Mouse (Mus musculus) heart, embryonic 12.5 days (tissue): ENCODE results near the gene Gpr142. TPM values are rescaled to one million over a fixed set of nuclear protein-coding genes. Genes with fewer than 3 reads are reported as not detected.
A peak's percentile ranks its signal among the peaks of the same experiment; 100 is the strongest.

Source experiments
- ATAC-seq: fragments of 200-750 bp; cut with Nextera tagmentation; 2 replicates; pipeline ENCODE4 v1.8.0; 2017; ENCODE audit warnings: moderate TSS enrichment, moderate library complexity; ENCODE audit not compliant: insufficient number of reproducible peaks, low FRiP score
- H3K27ac ChIP-seq: fragments of 300-500 bp; sonication (generic); 2 replicates; pipeline ENCODE4 v1.5.1; 2016; ENCODE audit warnings: mild to moderate bottlenecking, moderate library complexity; ENCODE audit not compliant: poor library complexity, severe bottlenecking
- H3K27me3 ChIP-seq: fragments of 300-500 bp; sonication (generic); replicated peaks from 2 replicates; pipeline ENCODE4 v1.6.1; 2016; ENCODE audit warnings: mild to moderate bottlenecking, moderate library complexity
- H3K36me3 ChIP-seq: fragments of 300-500 bp; sonication (generic); 2 replicates; pipeline ENCODE4 v1.6.1; 2016; ENCODE audit warnings: mild to moderate bottlenecking, moderate library complexity
- H3K4me1 ChIP-seq: fragments of 300-500 bp; sonication (generic); replicated peaks from 2 replicates; pipeline ENCODE4 v1.6.1; 2016; ENCODE audit warnings: mild to moderate bottlenecking
- H3K4me2 ChIP-seq: fragments of 300-500 bp; sonication (generic); 2 replicates; pipeline ENCODE4 v1.6.1; 2016; ENCODE audit warnings: mild to moderate bottlenecking, moderate library complexity
- H3K4me3 ChIP-seq: fragments of 300-500 bp; sonication (generic); 2 replicates; pipeline ENCODE4 v1.5.1; 2016; ENCODE audit warnings: mild to moderate bottlenecking
- H3K9ac ChIP-seq: fragments of 300-500 bp; sonication (generic); 2 replicates; pipeline ENCODE4 v1.6.1; 2016; ENCODE audit warnings: mild to moderate bottlenecking, moderate library complexity
- H3K9me3 ChIP-seq: fragments of 300-500 bp; sonication (generic); replicated peaks from 2 replicates; pipeline ENCODE4 v1.6.1; 2016; ENCODE audit warnings: mild to moderate bottlenecking, moderate library complexity
- WGBS: fragments of 180-500 bp; shearing (Covaris S2); methylation state at CpG from one replicate; pipeline ENCODE4 v1.1.7; 2016; 5-methylcytosine and 5-hydroxymethylcytosine counted together
- polyA plus RNA-seq: library from polyadenylated mRNA; unstranded; fragments of >200 nt; fragmentation: Nextera tagmentation; extraction: Ambion mirVana; gene quantifications from 2 replicates; pipeline ENCODE4 v1.2.1, GENCODE M21; 2016

Gpr142 gene
- polyA plus RNA-seq, 1 experiment from 2014 or later, result not detected

DNA sequence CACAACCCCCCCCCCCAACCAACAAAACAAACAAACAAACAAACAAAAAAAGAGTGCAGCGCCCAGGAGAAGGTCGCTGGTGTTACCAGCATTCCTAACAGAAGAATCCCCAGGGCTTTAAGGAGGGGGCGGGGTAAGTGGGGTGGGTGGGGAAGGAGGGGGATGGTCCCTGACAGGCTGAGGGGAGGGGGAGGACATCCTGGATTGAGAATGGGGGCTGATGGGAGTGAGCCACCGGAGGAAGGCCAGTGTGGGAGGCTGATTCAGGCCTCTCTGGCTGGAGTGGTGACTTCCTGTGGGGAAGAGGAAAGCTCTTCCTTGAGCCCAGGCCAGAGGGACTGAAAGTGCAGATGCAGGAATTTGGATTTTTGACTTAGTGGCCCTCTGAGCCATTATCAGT lies 47.6 kb downstream of the Gpr142 start:
- Histone ChIP-seq H3K9me3 (peaks cover 2% of the 10 kb centered on the region; the same call in 1 of the 2 replicates), H3K27me3 (no peaks in the 10 kb centered on the region), H3K36me3 (no peaks in the 10 kb centered on the region), H3K9ac (no peak overlapping the region), H3K4me1 (peaks cover 26% of the 10 kb centered on the region), H3K4me3 (no peak overlapping the region), H3K4me2 (no peak overlapping the region), H3K27ac (no peak overlapping the region)
- no peak for ATAC-seq
- WGBS, result 76% methylated on average over 4 of the region's 4 CpGs

DNA sequence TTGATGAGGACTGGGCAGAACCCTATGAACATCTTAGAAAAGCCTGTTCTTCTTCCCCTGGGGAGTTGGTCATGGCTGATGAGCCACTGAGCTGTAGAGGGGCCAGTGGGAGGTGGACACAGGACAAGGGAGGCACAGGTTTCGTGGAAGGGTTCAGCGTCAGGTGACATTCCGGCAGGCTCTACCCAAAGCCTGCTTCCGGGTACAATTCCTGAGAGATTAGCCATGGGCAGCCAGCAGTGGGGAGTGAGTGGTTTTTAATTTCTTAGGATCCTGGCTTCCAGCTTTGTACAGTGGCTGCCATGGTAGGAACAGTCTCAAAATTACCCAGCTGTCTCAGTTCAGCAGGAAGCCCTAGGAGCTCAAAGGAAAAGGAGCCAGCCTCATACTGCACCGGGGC lies 48.3 kb downstream of the Gpr142 start:
- Histone ChIP-seq H3K27me3 (no peaks in the 10 kb centered on the region), H3K4me2 (no peak overlapping the region), H3K4me3 (no peak overlapping the region), H3K4me1 (peaks cover 26% of the 10 kb centered on the region), H3K27ac (no peak overlapping the region), H3K9ac (no peak overlapping the region), H3K36me3 (no peaks in the 10 kb centered on the region), H3K9me3 (no peaks in the 10 kb centered on the region)
- 84% methylated on average over 5 of the region's 5 CpGs for WGBS
- no peak for ATAC-seq

- H3K4me1 ChIP-seq, result peaks cover 24% of the 10 kb centered on the region
- H3K4me3 ChIP-seq, result no peak overlapping the region
- no peaks in the 10 kb centered on the region for H3K36me3 ChIP-seq
- no peak overlapping the region for H3K9ac ChIP-seq
- no peaks in the 10 kb centered on the region for H3K27me3 ChIP-seq
- no peak for ATAC-seq
- no peak overlapping the region for H3K4me2 ChIP-seq
- no peaks in the 10 kb centered on the region for H3K9me3 ChIP-seq
- no peak overlapping the region for H3K27ac ChIP-seq
- 19% methylated on average over 2 of the region's 2 CpGs for WGBS
Observed at GRCm38 (mm10) chr11:114849572-114849971, 50.8 kb downstream of the Gpr142 start.

GRCm38 (mm10) chr11:114850066-114850451 lies 51.3 kb downstream of the Gpr142 start:
- Histone ChIP-seq H3K9me3 (no peaks in the 10 kb centered on the region), H3K4me3 (peak overlapping the region; percentile 74), H3K27me3 (no peaks in the 10 kb centered on the region), H3K4me1 (peaks cover 19% of the 10 kb centered on the region), H3K36me3 (no peaks in the 10 kb centered on the region), H3K9ac (0 out of 2 replicates have a peak overlapping the region, but pooled peaks have one; percentile 88), H3K27ac (no peak overlapping the region), H3K4me2 (peak overlapping the region; percentile 92)
- 37% methylated on average over 5 of the region's 5 CpGs for WGBS
- no peak for ATAC-seq

GRCm38 (mm10) chr11:114850452-114851268 lies 51.9 kb downstream of the Gpr142 start, which contains the start of gene Gprc5c:
TSS of gene Gprc5c (plus strand) at chr11:114851152.
- Histone ChIP-seq H3K36me3 (no peaks in the 10 kb centered on the region), H3K4me1 (peaks cover 19% of the 10 kb centered on the region), H3K27me3 (no peaks in the 10 kb centered on the region), H3K9ac (peak within 1 kb of the TSS; percentile 88), H3K9me3 (no peaks in the 10 kb centered on the region), H3K4me2 (peak within 1 kb of the TSS; percentile 92), H3K27ac (peak within 1 kb of the TSS; percentile 79), H3K4me3 (peak within 1 kb of the TSS; percentile 74)
- WGBS, result 1% methylated on average over 33 of the region's 43 CpGs
- 0 out of 2 replicates have a peak, but pooled peaks have one; percentile 2 for ATAC-seq

- H3K4me1 ChIP-seq, result peaks cover 19% of the 10 kb centered on the region
- 1% methylated on average over 27 of the region's 27 CpGs for WGBS
- peak; percentile 13 for ATAC-seq
Observed at GRCm38 (mm10) chr11:114851269-114851607, 52.5 kb downstream of the Gpr142 start.

DNA sequence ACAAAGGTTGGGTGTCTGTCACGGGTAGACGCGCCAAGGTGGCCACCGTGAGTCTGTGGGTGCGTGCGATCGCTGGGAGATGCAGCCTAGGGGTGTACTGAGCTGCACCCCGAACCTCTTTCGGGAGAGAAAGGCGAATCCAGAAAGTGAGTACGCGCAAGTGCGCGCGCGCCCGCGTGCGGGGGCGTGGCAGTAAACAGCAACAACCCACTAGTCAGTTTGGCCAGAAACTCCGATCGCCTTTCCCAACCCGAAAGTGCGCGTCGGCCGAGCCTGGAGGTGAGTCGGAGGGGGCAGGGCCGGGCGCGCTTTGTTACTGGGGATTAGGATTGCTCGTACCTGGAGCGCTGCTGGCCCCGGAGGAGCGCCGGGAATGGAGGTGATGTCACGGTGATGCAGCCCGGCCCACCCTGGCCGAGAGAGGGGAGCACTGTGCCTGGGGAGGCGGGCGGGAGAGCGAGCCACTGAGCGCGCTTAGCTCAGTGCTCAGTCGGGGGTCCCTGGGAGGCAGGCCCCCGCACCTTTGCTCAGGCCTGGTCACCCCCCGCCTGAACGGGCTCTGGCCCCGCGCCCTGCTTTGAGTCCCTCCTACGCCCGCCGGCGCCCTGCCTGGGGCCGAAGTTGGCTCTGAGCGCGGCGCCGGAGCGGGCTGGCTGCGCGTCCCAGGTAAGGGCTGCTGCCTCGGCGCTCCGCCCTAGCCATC lies 53.0 kb downstream of the Gpr142 start:
- H3K27ac ChIP-seq, result peak overlapping the region; percentile 79
- ATAC-seq, result peak; percentile 56
- no peaks in the 10 kb centered on the region for H3K36me3 ChIP-seq
- no peaks in the 10 kb centered on the region for H3K27me3 ChIP-seq
- peaks cover 19% of the 10 kb centered on the region for H3K4me1 ChIP-seq
- peak overlapping the region; percentile 92 for H3K4me2 ChIP-seq
- under 1% methylated on average over 64 of the region's 65 CpGs for WGBS
- H3K9ac ChIP-seq, result peak overlapping the region; percentile 88
- no peaks in the 10 kb centered on the region for H3K9me3 ChIP-seq
- H3K4me3 ChIP-seq, result peak overlapping the region; percentile 74

More at GRCm38 (mm10) chr11:114851269-114851607, 52.5 kb downstream of the Gpr142 start:
- H3K4me2 ChIP-seq, result peak overlapping the region; percentile 92
- peak overlapping the region; percentile 88 for H3K9ac ChIP-seq
- H3K27me3 ChIP-seq, result no peaks in the 10 kb centered on the region
- H3K4me3 ChIP-seq, result peak overlapping the region; percentile 74
- H3K36me3 ChIP-seq, result no peaks in the 10 kb centered on the region
- peak overlapping the region; percentile 79; the same call in 1 of the 2 replicates for H3K27ac ChIP-seq
- H3K9me3 ChIP-seq, result no peaks in the 10 kb centered on the region

DNA sequence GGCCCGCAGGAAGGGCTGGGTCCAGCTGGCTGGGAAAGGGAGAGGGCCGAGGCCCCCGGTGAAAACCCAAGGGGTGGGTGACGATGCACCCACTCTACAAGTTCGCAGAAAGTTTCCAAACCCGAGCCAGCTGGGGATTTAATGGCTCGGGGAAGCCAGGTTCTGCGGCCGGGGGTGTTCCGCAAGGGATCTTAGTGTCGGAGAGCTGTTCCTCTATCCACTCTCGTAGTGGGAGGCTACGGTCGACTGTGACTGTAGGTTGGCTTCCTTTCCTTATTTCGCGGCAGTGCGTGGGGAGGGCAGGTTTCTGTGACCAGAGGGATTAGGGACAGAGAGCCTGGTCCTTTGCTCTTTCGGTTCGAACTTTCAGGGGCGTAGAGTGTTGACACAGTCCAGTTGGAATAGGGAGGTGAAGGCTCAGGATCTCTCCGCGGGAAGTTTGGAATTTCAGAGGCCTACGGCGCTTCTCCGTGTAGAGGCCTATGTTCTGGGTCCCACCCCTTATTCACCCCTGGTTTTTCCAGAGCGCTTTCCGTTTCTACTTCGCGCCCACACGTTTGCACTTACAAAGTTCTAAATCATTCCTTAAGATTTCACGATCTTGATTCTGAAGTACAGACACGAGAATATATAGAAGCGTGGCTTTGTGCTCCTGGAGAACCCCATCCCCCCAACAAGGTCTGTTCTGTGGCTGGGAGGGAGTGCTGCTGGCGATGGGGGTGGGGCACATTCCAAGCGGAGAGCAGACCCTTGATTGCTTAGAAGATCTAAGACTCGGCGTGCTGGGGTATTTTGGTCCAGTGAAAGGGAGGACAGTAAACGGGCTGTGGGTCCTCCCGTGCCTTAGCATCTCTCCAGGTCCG lies 53.8 kb downstream of the Gpr142 start:
- H3K27ac ChIP-seq, result peak overlapping the region; percentile 79
- H3K4me2 ChIP-seq, result peak overlapping the region; percentile 92
- no peaks in the 10 kb centered on the region for H3K9me3 ChIP-seq
- peak overlapping the region; percentile 74 for H3K4me3 ChIP-seq
- ATAC-seq, result 0 out of 2 replicates have a peak, but pooled peaks have one; percentile 0
- WGBS, result under 1% methylated on average over 40 of the region's 40 CpGs
- peaks cover 19% of the 10 kb centered on the region for H3K4me1 ChIP-seq
- no peaks in the 10 kb centered on the region for H3K36me3 ChIP-seq
- H3K9ac ChIP-seq, result peak overlapping the region; percentile 88
- H3K27me3 ChIP-seq, result no peaks in the 10 kb centered on the region

- H3K27me3 ChIP-seq, result no peaks in the 10 kb centered on the region
- 0 out of 2 replicates have a peak, but pooled peaks have one; percentile 10 for ATAC-seq
- H3K4me1 ChIP-seq, result peaks cover 19% of the 10 kb centered on the region
- peak overlapping the region; percentile 88 for H3K9ac ChIP-seq
- H3K4me2 ChIP-seq, result peak overlapping the region; percentile 92
- peak overlapping the region; percentile 79 for H3K27ac ChIP-seq
- WGBS, result 12% methylated on average over 7 of the region's 7 CpGs
- H3K36me3 ChIP-seq, result no peaks in the 10 kb centered on the region
- H3K9me3 ChIP-seq, result no peaks in the 10 kb centered on the region
- H3K4me3 ChIP-seq, result peak overlapping the region; percentile 74
Observed at GRCm38 (mm10) chr11:114853174-114853838, 54.6 kb downstream of the Gpr142 start.

- no peak for ATAC-seq
- no peaks in the 10 kb centered on the region for H3K9me3 ChIP-seq
- WGBS, result 75% methylated on average over 6 of the region's 6 CpGs
- H3K9ac ChIP-seq, result no peak overlapping the region
- no peaks in the 10 kb centered on the region for H3K36me3 ChIP-seq
- no peaks in the 10 kb centered on the region for H3K27me3 ChIP-seq
- no peak overlapping the region for H3K4me3 ChIP-seq
- H3K4me1 ChIP-seq, result peaks cover 17% of the 10 kb centered on the region
- no peak overlapping the region for H3K4me2 ChIP-seq
- no peak overlapping the region for H3K27ac ChIP-seq
Observed at GRCm38 (mm10) chr11:114854581-114854980, 55.9 kb downstream of the Gpr142 start.
